Mouse (Mus musculus) lung, postnatal 0 days (tissue): ENCODE results near the gene Cacna1a. TPM values are rescaled to one million over a fixed set of nuclear protein-coding genes. Genes with fewer than 3 reads are reported as not detected.

Source experiments
- ATAC-seq: fragments of 200-750 bp; cut with Nextera tagmentation; 2 replicates; pipeline ENCODE4 v1.8.0; 2017; ENCODE audit warnings: moderate library complexity
- DNase-seq: peaks from one replicate; pipeline ENCODE4 v3.0.0-alpha.2; 2016; ENCODE audit warnings: low spot score
- H3K27ac ChIP-seq: fragments of 300-500 bp; sonication (generic); 2 replicates; pipeline ENCODE4 v1.5.1; 2014; ENCODE audit warnings: antibody characterized with exemption, mild to moderate bottlenecking, low read length, mixed read lengths
- H3K27me3 ChIP-seq: fragments of 300-500 bp; sonication (generic); replicated peaks from 2 replicates; pipeline ENCODE4 v1.6.1; 2014; ENCODE audit warnings: low read length, mixed read lengths; ENCODE audit not compliant: insufficient read depth
- H3K36me3 ChIP-seq: fragments of 300-500 bp; sonication (generic); 2 replicates; pipeline ENCODE4 v1.6.1; 2014; ENCODE audit warnings: low read length, mixed read lengths; ENCODE audit not compliant: insufficient read depth
- H3K4me1 ChIP-seq: fragments of 300-500 bp; sonication (generic); 2 replicates; pipeline ENCODE4 v1.6.1; 2014; ENCODE audit warnings: antibody characterized with exemption, low read depth, low read length, mixed read lengths; ENCODE audit not compliant: insufficient read depth
- H3K4me2 ChIP-seq: fragments of 300-500 bp; sonication (generic); replicated peaks from 2 replicates; pipeline ENCODE4 v1.6.1; 2014; ENCODE audit warnings: low read depth, mild to moderate bottlenecking, low read length, moderate library complexity, mixed read lengths
- H3K4me3 ChIP-seq: fragments of 300-500 bp; sonication (generic); 2 replicates; pipeline ENCODE4 v1.5.1; 2014; ENCODE audit warnings: low read depth, low read length
- H3K9ac ChIP-seq: fragments of 300-500 bp; sonication (generic); replicated peaks from 2 replicates; pipeline ENCODE4 v1.6.1; 2014; ENCODE audit warnings: low read depth, mild to moderate bottlenecking
- H3K9me3 ChIP-seq: fragments of 300-500 bp; sonication (generic); 2 replicates; pipeline ENCODE4 v1.6.1; 2016; ENCODE audit warnings: low read length, mixed read lengths
- CTCF ChIP-seq: IDR thresholded peaks from 2 replicates; pipeline ENCODE4 v1.5.1; 2016; ENCODE audit warnings: antibody characterized with exemption, mild to moderate bottlenecking
- EP300 ChIP-seq: IDR thresholded peaks from 2 replicates; pipeline ENCODE4 v1.6.1; 2016; ENCODE audit warnings: antibody characterized with exemption, mild to moderate bottlenecking, control low read depth
- WGBS: fragments of 180-500 bp; shearing (Covaris S2); extraction: QIAGEN DNeasy Blood & Tissue Kit; methylation state at CpG from one replicate; pipeline ENCODE4 v1.1.7; 2014; 5-methylcytosine and 5-hydroxymethylcytosine counted together
- polyA plus RNA-seq: library from polyadenylated mRNA; unstranded; fragments of >200 nt; fragmentation: Nextera tagmentation; extraction: Ambion mirVana; gene quantifications from 2 replicates; pipeline ENCODE4 v1.2.1, GENCODE M21; 2015

Gene Cacna1a
- polyA plus RNA-seq, 1 experiment from 2014 or later, result 3.3 TPM

GRCm38 (mm10) chr8:84629586-84629985 lies 241.3 kb downstream of the Cacna1a start:
- no peak for ATAC-seq
- H3K27ac ChIP-seq, result no peak overlapping the region
- no peak for TF ChIP-seq CTCF
- no peak for TF ChIP-seq EP300
- WGBS, result 67% methylated on average over 11 of the region's 11 CpGs
- H3K27me3 ChIP-seq, result no peaks in the 10 kb centered on the region
- no peaks in the 10 kb centered on the region for H3K9me3 ChIP-seq
- no peaks in the 10 kb centered on the region for H3K36me3 ChIP-seq
- H3K9ac ChIP-seq, result no peak overlapping the region
- H3K4me1 ChIP-seq, result no peaks in the 10 kb centered on the region
- H3K4me3 ChIP-seq, result no peak overlapping the region
- no peak for DNase-seq
- H3K4me2 ChIP-seq, result no peak overlapping the region

GRCm38 (mm10) chr8:84630145-84630544 lies 241.9 kb downstream of the Cacna1a start:
- H3K4me2 ChIP-seq, result no peak overlapping the region
- DNase-seq (no peak), ATAC-seq (no peak)
- 63% methylated on average over 4 of the region's 4 CpGs for WGBS
- no peaks in the 10 kb centered on the region for H3K36me3 ChIP-seq
- H3K9ac ChIP-seq, result no peak overlapping the region
- H3K4me1 ChIP-seq, result no peaks in the 10 kb centered on the region
- TF ChIP-seq CTCF (no peak), EP300 (no peak)
- no peak overlapping the region for H3K4me3 ChIP-seq
- H3K27me3 ChIP-seq, result no peaks in the 10 kb centered on the region
- no peak overlapping the region for H3K27ac ChIP-seq
- no peaks in the 10 kb centered on the region for H3K9me3 ChIP-seq

GRCm38 (mm10) chr8:84631813-84632212 lies 243.6 kb downstream of the Cacna1a start:
- Histone ChIP-seq H3K36me3 (no peaks in the 10 kb centered on the region), H3K27me3 (no peaks in the 10 kb centered on the region), H3K9ac (no peak overlapping the region), H3K9me3 (no peaks in the 10 kb centered on the region), H3K4me2 (no peak overlapping the region), H3K27ac (no peak overlapping the region), H3K4me3 (no peak overlapping the region), H3K4me1 (no peaks in the 10 kb centered on the region)
- TF ChIP-seq CTCF, result no peak
- TF ChIP-seq EP300, result no peak
- no peak for ATAC-seq
- WGBS, result 86% methylated on average over 3 of the region's 4 CpGs
- no peak for DNase-seq

GRCm38 (mm10) chr8:84633841-84634584 lies 245.8 kb downstream of the Cacna1a start:
- ATAC-seq, result no peak
- Histone ChIP-seq H3K36me3 (no peaks in the 10 kb centered on the region), H3K4me1 (no peaks in the 10 kb centered on the region), H3K27ac (no peak overlapping the region), H3K9ac (no peak overlapping the region), H3K4me2 (no peak overlapping the region), H3K27me3 (no peaks in the 10 kb centered on the region), H3K4me3 (no peak overlapping the region), H3K9me3 (no peaks in the 10 kb centered on the region)
- WGBS, result 40% methylated on average over 10 of the region's 10 CpGs
- TF ChIP-seq CTCF, result no peak
- DNase-seq, result no peak

GRCm38 (mm10) chr8:84634849-84635304 lies 246.6 kb downstream of the Cacna1a start:
- Histone ChIP-seq H3K4me3 (no peak overlapping the region), H3K27me3 (no peaks in the 10 kb centered on the region), H3K9ac (no peak overlapping the region), H3K4me1 (no peaks in the 10 kb centered on the region), H3K27ac (no peak overlapping the region), H3K36me3 (no peaks in the 10 kb centered on the region), H3K4me2 (no peak overlapping the region), H3K9me3 (no peaks in the 10 kb centered on the region)
- no peak for ATAC-seq
- TF ChIP-seq CTCF, result no peak
- no peak for TF ChIP-seq EP300
- 59% methylated on average over 9 of the region's 9 CpGs for WGBS
- no peak for DNase-seq

- DNase-seq, result no peak
- Histone ChIP-seq H3K27me3 (no peaks in the 10 kb centered on the region), H3K27ac (no peak overlapping the region), H3K4me3 (no peak overlapping the region), H3K9me3 (no peaks in the 10 kb centered on the region), H3K9ac (no peak overlapping the region), H3K4me1 (no peaks in the 10 kb centered on the region; the same call in 1 of the 2 replicates), H3K36me3 (no peaks in the 10 kb centered on the region), H3K4me2 (no peak overlapping the region)
- no peak for ATAC-seq
- 57% methylated on average over 14 of the region's 14 CpGs for WGBS
- TF ChIP-seq CTCF (no peak), EP300 (no peak)
Measured at GRCm38 (mm10) chr8:84635397-84636050, 247.3 kb downstream of the Cacna1a start.
